Mouse (Mus musculus) cerebellum, adult 2 months (tissue): ENCODE data around the gene Map7d2.

Source experiments
- CTCF ChIP-seq: fragments of 200-500 bp; IDR thresholded peaks from 2 replicates; pipeline ENCODE4 v1.5.1; 2011; ENCODE audit warnings: low read depth, mild to moderate bottlenecking, control low read depth, low read length, moderate library complexity, borderline replicate concordance; ENCODE audit not compliant: insufficient read depth
- POLR2A ChIP-seq: fragments of 200-500 bp; IDR thresholded peaks from 2 replicates; pipeline ENCODE4 v1.6.1; 2011; ENCODE audit warnings: low read length, control low read depth, borderline replicate concordance; ENCODE audit not compliant: insufficient read depth

DNA sequence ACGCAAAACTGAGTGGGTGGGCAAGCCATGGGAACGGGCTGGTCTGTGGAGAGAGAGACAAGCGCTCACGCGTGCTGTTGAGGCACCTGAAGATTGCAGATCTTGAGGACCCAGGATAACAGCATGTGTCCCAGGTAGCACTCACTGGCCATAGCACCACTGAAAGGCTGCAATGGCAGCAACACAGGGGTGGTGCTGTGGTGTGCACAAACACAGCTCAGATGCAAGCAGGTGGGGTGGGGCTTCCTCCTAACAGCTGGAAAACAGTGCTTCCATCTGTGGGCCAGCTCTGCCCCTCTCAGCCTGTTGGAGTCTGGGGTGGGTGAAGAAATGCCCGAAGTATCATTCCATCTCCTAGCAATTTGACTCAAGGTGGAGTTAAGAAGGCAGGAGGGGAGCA lies 112.0 kb downstream of the Map7d2 start, which contains the start of gene Bclaf3:
- TF ChIP-seq CTCF (no peak), POLR2A (no peak)
